Mouse (Mus musculus) spleen, postnatal 36 days (tissue): ENCODE results near the gene Fig4.

ENCODE experiments used
- DNase-seq, 2 experiments: peaks; one replicate each; pipeline ENCODE4 v3.0.0; 2022; ENCODE audit warnings: low spot score in 2 of 2, mixed read lengths in 1 of 2

The Fig4 gene

DNA sequence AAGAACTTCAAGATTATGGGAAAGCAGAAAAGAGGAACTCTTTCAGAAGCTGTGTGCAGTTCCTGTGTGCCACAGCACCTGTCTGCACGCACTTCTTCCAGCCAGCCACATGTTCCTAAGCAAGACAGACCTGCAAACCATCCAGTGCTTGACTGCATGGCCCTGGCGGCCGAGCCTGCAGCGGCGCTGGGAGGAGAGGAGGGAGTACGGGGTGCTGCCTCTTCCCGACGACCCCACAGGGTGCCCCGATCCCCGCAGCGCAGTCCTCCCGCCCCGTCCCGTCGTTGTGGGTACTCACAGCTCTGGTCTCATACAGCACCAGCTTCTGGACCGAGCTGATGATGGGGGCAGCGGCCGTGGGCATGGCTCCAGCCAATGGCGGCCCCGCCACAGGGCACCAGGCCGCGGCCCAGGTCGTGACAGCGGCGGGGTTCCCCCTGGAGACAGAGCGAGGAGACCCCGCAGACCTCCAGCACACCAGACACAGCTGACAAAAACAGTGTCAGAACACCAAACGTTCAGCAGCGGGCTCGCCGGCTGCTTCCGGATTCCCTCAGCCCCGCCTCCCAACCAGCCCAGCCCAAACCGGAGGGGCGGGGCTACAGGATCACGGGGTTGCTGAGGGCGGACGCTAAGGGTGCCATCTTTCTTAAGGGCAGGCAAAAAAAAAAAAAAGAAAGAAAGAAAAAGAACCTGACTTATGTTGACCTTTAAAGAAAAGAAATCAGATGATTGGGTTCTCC is at the start of gene Fig4:
Fig4 (minus strand) TSS at position 572 of the 743 bp plus-strand sequence.
- peak; percentile 88 to 92 for DNase-seq

- no peak for DNase-seq
These were observed 38.3 kb upstream of the Fig4 start for GRCm38 (mm10) chr10:41341346-41341745.

- DNase-seq = no peak
These were observed 29.5 kb upstream of the Fig4 start for GRCm38 (mm10) chr10:41332533-41333043.

GRCm38 (mm10) chr10:41315866-41316265 is 12.8 kb upstream of the Fig4 start:
- no peak for DNase-seq

DNA sequence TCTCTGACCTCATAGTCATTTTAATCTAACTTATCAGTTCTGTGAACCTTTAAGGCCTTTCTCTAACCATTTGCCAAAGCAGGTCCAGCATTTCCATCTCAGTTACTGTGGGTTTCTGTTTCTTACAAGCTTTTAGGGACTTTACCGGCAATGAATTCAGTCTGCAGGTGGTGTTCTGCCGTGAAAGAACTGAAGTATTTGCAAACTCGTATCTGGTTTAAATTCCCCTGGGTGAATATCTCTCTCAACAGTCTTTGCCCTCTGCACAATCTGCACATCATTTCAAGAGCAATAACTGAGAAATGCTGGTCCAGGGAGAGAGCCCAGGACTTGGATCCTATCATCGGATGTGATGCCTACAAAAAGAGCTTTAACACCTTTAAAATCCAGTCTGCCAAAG is 5.1 kb upstream of the Fig4 start:
- no peak for DNase-seq

GRCm38 (mm10) chr10:41304961-41305455 is 1.9 kb upstream of the Fig4 start:
- no peak for DNase-seq

- peak; percentile 87 to 89 for DNase-seq
These were observed 782 bp upstream of the Fig4 start, which contains the start of gene Ak9 for GRCm38 (mm10) chr10:41303639-41304444. Ak9 (plus strand) TSS chr10:41303980.

DNA sequence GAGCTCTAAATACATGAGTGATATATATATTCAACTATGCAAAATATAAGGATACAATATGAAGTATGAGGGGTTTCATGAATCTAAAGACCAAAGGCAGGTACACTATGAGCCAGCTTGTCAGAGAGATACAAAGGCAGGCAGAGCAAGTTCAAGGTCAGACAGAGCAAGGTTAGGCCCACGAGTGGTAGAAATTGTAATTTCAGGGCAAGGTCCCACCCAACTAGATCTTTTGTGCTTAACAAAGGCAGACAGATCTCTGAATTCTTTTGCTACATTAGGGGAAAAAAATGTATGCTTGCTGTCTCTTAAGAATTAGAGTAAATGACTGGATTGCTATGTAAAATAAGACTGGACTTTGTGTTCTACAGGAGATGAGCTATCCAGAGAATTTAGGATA is 2.9 kb downstream of the Fig4 start:
- no peak for DNase-seq

GRCm38 (mm10) chr10:41295145-41295544 is 7.9 kb downstream of the Fig4 start:
- DNase-seq = no peak

DNA sequence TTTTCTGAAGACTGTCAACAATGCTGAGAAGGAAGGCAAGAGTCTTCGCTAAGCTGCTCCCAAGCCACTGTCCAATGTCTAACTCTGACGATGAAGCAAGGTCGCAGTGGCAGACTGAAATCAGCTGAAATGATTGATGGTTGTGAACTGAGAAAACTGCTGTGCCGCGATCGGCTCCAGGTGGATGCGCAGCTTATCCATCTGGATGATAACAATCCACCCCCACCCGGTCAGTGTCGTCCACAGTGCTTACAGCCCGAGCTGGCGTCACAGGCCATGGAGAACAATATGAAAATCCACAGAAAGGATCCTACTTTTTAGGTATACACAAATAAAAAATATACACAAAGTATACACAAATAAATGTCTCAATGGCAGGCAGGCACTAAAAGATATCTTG is 8.3 kb downstream of the Fig4 start:
- no peak for DNase-seq

- DNase-seq = no peak
These were observed 10.0 kb downstream of the Fig4 start for GRCm38 (mm10) chr10:41293019-41293418.

DNA sequence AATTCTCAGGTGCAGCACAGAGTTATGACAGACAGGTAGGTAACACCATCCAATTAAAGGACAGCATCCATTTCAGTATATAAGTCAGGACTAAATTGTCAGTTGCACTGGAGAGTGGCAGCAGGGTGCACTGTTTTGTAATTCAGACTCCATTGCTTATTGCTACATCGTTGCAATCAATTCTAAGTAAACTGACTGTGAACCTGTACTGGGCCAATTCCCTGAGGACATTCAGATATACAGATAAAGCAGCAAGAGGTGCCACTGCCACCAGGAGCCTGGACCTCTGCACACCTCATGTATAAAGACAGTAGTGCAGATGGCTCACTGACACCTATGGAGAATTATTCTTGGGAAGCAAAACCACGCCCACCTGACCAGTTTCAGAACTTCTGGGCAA is 12.0 kb downstream of the Fig4 start:
- DNase-seq = no peak

- DNase-seq = peak; percentile 66 to 76
These were observed 14.2 kb downstream of the Fig4 start for GRCm38 (mm10) chr10:41288771-41289415.

- no peak for DNase-seq
These were observed 15.0 kb downstream of the Fig4 start for GRCm38 (mm10) chr10:41288074-41288473.

- no peak for DNase-seq
These were observed 15.4 kb downstream of the Fig4 start for GRCm38 (mm10) chr10:41287618-41288017.

GRCm38 (mm10) chr10:41282086-41282485 is 21.0 kb downstream of the Fig4 start:
- no peak for DNase-seq

- no peak for DNase-seq
These were observed 22.3 kb downstream of the Fig4 start for GRCm38 (mm10) chr10:41280796-41281195.

DNA sequence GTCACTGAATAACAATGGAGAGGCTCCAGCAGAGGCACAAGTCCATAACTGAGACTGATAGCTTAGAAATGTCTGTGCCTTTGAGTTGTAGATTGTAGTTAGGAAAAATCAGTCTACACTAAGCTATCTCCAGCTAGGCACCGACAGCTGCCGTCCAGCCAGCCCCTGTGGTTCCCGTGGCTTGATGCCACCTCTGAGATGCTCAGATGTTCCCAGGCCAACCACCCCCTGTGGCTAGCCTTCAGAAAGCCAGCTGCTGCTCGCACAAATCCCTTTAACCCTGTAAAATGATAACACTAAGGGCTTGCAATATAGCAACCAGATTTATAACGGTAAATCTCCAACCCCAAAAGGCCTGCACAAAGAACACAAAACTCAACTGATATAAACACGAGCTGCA is 22.9 kb downstream of the Fig4 start:
- DNase-seq = no peak

GRCm38 (mm10) chr10:41278808-41279207 is 24.3 kb downstream of the Fig4 start:
- no peak for DNase-seq

DNA sequence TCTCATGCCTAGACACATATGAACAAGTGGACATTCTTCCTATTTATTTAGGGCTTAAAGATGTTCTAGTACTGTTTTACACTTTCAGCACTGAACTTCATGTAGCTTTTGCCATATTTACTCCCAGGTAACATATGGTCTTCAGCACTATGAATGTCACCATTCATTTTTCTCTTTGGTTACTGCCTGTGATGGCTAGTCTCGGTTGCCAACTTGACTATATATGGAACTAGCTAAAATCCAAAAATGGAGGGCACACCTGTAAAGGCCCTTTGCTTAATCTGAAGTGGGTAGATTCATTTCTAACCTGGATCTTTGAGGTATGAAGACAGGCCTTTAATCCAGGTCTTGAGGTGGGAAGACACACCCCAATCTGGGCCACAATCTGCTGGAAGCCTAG is 28.2 kb downstream of the Fig4 start:
- DNase-seq = no peak

DNA sequence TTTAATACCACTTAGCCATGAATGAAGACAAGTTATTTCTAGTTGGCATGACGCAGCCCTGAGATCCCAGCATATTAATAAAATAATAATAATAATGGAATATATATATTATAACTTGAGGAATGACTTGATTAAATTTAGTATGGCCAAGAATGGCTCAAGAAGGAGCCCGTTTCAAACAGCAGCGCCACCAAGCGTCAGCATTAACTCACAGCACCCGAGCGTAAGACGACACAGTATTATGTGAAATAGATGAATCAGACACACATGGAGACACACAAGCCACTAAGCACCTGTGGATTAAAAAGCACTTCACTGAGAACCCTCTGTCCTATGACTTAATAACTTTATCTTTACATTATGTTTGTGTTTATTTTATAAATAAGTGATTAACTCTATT is 31.2 kb downstream of the Fig4 start:
- DNase-seq = no peak

DNA sequence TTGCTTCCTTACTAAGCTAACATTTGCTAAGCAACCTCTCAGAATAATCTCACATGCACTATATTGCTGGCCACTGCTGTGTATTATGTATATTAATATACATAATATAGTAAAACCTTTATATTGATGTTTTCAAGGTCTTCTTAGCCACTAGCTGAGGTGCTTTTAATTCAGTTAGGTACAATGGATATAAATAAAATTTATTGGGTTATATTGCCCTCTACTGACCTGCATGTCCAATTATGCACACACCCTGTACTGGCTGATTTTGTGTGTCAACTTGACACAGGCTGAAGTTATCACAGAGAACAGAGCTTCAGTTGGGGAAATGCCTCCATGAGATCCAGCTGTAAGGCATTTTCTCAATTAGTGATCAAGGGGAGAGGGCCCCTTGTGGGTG is 41.2 kb downstream of the Fig4 start:
- no peak for DNase-seq
